Mouse (Mus musculus) megakaryocyte, embryonic 14.5 days (primary cell): Measurements from ENCODE around the gene Rfx3.

ENCODE experiments used
- FLI1 ChIP-seq: IDR thresholded peaks from 2 replicates; pipeline ENCODE4 v1.6.1; 2012; ENCODE audit warnings: low read length, inconsistent platforms, mixed read lengths
- GATA1 ChIP-seq: IDR thresholded peaks from 3 replicates; pipeline ENCODE4 v1.6.1; 2012; ENCODE audit warnings: mixed read lengths, low read length, inconsistent platforms, borderline replicate concordance

DNA sequence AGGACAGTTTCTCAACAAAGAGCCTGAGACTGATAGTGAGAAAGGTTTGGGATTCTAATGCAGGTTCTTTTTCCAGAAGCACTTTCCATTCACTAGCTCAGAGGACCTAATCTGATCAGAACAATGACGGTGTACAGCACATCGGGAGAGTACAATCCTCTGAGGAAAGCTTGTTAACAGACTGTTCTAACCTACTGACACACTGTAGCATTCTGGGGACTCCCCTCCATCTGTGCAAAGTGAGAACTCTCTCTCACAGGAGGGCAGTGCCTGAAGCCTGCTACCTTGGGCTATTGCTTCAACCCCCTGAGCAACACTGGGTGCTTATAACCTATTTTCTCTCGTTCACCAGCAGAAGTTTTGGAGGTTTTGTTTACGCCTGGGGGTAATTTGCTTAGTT lies 106.8 kb downstream of the Rfx3 start:
- TF ChIP-seq GATA1 (no peak), FLI1 (no peak)
